Mouse (Mus musculus): ENCODE results near the gene Rasgef1b. TPM values are rescaled to one million over a fixed set of nuclear protein-coding genes. Genes with fewer than 3 reads are reported as not detected.

The Rasgef1b gene
- polyA plus RNA-seq, 1 experiment from 2014 or later: 28.6 TPM

GRCm38 (mm10) chr5:99687894-99688293 is 41.0 kb downstream of the Rasgef1b start:
- ATAC-seq (ENCODE audit: low FRiP score) (peak; percentile 85), DNase-seq (ENCODE audit: low spot score, missing footprints) (peak; percentile 90)
- 11% methylated on average over 6 of the region's 6 CpGs for WGBS
- no peak overlapping the region for H3K9ac ChIP-seq (ENCODE audit: low read length)
- no peaks in the 10 kb centered on the region for H3K36me3 ChIP-seq (ENCODE audit: control insufficient read depth, insufficient read depth, low read length)
- H3K27ac ChIP-seq (ENCODE audit: low read depth, low read length): no peak overlapping the region
- H3K27me3 ChIP-seq (ENCODE audit: control insufficient read depth, insufficient read depth, low read length): peaks cover 3% of the 10 kb centered on the region; the same call in 1 of the 2 replicates
- no peak overlapping the region for H3K4me2 ChIP-seq
- H3K9me3 ChIP-seq (ENCODE audit: control insufficient read depth, low read length): no peaks in the 10 kb centered on the region
- H3K4me1 ChIP-seq (ENCODE audit: control insufficient read depth, insufficient read depth, low read length): peaks cover 9% of the 10 kb centered on the region
- no peak overlapping the region for H3K4me3 ChIP-seq (ENCODE audit: low read depth, low read length)

- Histone ChIP-seq H3K27ac (ENCODE audit: low read depth, low read length) (no peak overlapping the region), H3K4me3 (ENCODE audit: low read depth, low read length) (no peak overlapping the region), H3K4me2 (no peak overlapping the region), H3K9ac (ENCODE audit: low read length) (no peak overlapping the region), H3K4me1 (ENCODE audit: control insufficient read depth, insufficient read depth, low read length) (peaks cover 9% of the 10 kb centered on the region), H3K9me3 (ENCODE audit: control insufficient read depth, low read length) (no peaks in the 10 kb centered on the region), H3K36me3 (ENCODE audit: control insufficient read depth, insufficient read depth, low read length) (no peaks in the 10 kb centered on the region), H3K27me3 (ENCODE audit: control insufficient read depth, insufficient read depth, low read length) (no peaks in the 10 kb centered on the region)
- WGBS: 62% methylated on average over 2 of the region's 2 CpGs
- DNase-seq (ENCODE audit: low spot score, missing footprints) (no peak), ATAC-seq (ENCODE audit: low FRiP score) (no peak)
These were observed 44.8 kb downstream of the Rasgef1b start for GRCm38 (mm10) chr5:99684023-99684422.

- DNase-seq (ENCODE audit: low spot score, missing footprints) (no peak), ATAC-seq (ENCODE audit: low FRiP score) (no peak)
- WGBS: 74% methylated on average over 9 of the region's 9 CpGs
- H3K27ac ChIP-seq (ENCODE audit: low read depth, low read length): no peak overlapping the region
- no peaks in the 10 kb centered on the region for H3K36me3 ChIP-seq (ENCODE audit: control insufficient read depth, insufficient read depth, low read length)
- H3K27me3 ChIP-seq (ENCODE audit: control insufficient read depth, insufficient read depth, low read length): no peaks in the 10 kb centered on the region
- no peaks in the 10 kb centered on the region for H3K9me3 ChIP-seq (ENCODE audit: control insufficient read depth, low read length)
- H3K9ac ChIP-seq (ENCODE audit: low read length): no peak overlapping the region
- no peak overlapping the region for H3K4me2 ChIP-seq
- H3K4me1 ChIP-seq (ENCODE audit: control insufficient read depth, insufficient read depth, low read length): 0 out of 2 replicates have a peak, but pooled peaks cover 2% of the 10 kb centered on the region
- H3K4me3 ChIP-seq (ENCODE audit: low read depth, low read length): no peak overlapping the region
These were observed 58.8 kb downstream of the Rasgef1b start for GRCm38 (mm10) chr5:99669971-99670571.

- H3K9me3 ChIP-seq (ENCODE audit: control insufficient read depth, low read length): no peaks in the 10 kb centered on the region
- no peak overlapping the region for H3K4me3 ChIP-seq (ENCODE audit: low read depth, low read length)
- H3K27ac ChIP-seq (ENCODE audit: low read depth, low read length): no peak overlapping the region
- H3K9ac ChIP-seq (ENCODE audit: low read length): no peak overlapping the region
- 70% methylated on average over 5 of the region's 5 CpGs for WGBS
- ATAC-seq (ENCODE audit: low FRiP score) (no peak), DNase-seq (ENCODE audit: low spot score, missing footprints) (no peak)
- H3K27me3 ChIP-seq (ENCODE audit: control insufficient read depth, insufficient read depth, low read length): no peaks in the 10 kb centered on the region
- no peaks in the 10 kb centered on the region for H3K36me3 ChIP-seq (ENCODE audit: control insufficient read depth, insufficient read depth, low read length)
- H3K4me1 ChIP-seq (ENCODE audit: control insufficient read depth, insufficient read depth, low read length): no peaks in the 10 kb centered on the region
- H3K4me2 ChIP-seq: no peak overlapping the region
These were observed 72.8 kb downstream of the Rasgef1b start for GRCm38 (mm10) chr5:99656024-99656423.

GRCm38 (mm10) chr5:99652931-99653330 is 75.9 kb downstream of the Rasgef1b start:
- H3K27me3 ChIP-seq (ENCODE audit: control insufficient read depth, insufficient read depth, low read length): no peaks in the 10 kb centered on the region
- DNase-seq (ENCODE audit: low spot score, missing footprints) (no peak), ATAC-seq (ENCODE audit: low FRiP score) (no peak)
- no peaks in the 10 kb centered on the region for H3K9me3 ChIP-seq (ENCODE audit: control insufficient read depth, low read length)
- H3K4me3 ChIP-seq (ENCODE audit: low read depth, low read length): no peak overlapping the region
- no peak overlapping the region for H3K4me2 ChIP-seq
- no peak overlapping the region for H3K9ac ChIP-seq (ENCODE audit: low read length)
- H3K27ac ChIP-seq (ENCODE audit: low read depth, low read length): no peak overlapping the region
- 77% methylated on average over 10 of the region's 10 CpGs for WGBS
- no peaks in the 10 kb centered on the region for H3K4me1 ChIP-seq (ENCODE audit: control insufficient read depth, insufficient read depth, low read length)
- H3K36me3 ChIP-seq (ENCODE audit: control insufficient read depth, insufficient read depth, low read length): no peaks in the 10 kb centered on the region

GRCm38 (mm10) chr5:99641407-99641806 is 87.5 kb downstream of the Rasgef1b start:
- H3K9me3 ChIP-seq (ENCODE audit: control insufficient read depth, low read length): no peaks in the 10 kb centered on the region
- WGBS: 92% methylated on average over 6 of the region's 6 CpGs

GRCm38 (mm10) chr5:99636575-99636974 is 92.3 kb downstream of the Rasgef1b start:
- Histone ChIP-seq H3K9me3 (ENCODE audit: control insufficient read depth, low read length) (no peaks in the 10 kb centered on the region), H3K4me1 (ENCODE audit: control insufficient read depth, insufficient read depth, low read length) (no peaks in the 10 kb centered on the region; the same call in 1 of the 2 replicates), H3K9ac (ENCODE audit: low read length) (no peak overlapping the region), H3K36me3 (ENCODE audit: control insufficient read depth, insufficient read depth, low read length) (no peaks in the 10 kb centered on the region), H3K27me3 (ENCODE audit: control insufficient read depth, insufficient read depth, low read length) (no peaks in the 10 kb centered on the region), H3K4me2 (no peak overlapping the region), H3K27ac (ENCODE audit: low read depth, low read length) (no peak overlapping the region), H3K4me3 (ENCODE audit: low read depth, low read length) (no peak overlapping the region)
- no peak for ATAC-seq (ENCODE audit: low FRiP score)
- no peak for DNase-seq (ENCODE audit: low spot score, missing footprints)
- WGBS: 40% methylated on average over 7 of the region's 7 CpGs

More at GRCm38 (mm10) chr5:99641407-99641806, 87.5 kb downstream of the Rasgef1b start:
- Histone ChIP-seq H3K9ac (ENCODE audit: low read length) (no peak overlapping the region), H3K27ac (ENCODE audit: low read depth, low read length) (no peak overlapping the region), H3K4me1 (ENCODE audit: control insufficient read depth, insufficient read depth, low read length) (no peaks in the 10 kb centered on the region; the same call in 1 of the 2 replicates), H3K27me3 (ENCODE audit: control insufficient read depth, insufficient read depth, low read length) (no peaks in the 10 kb centered on the region), H3K4me3 (ENCODE audit: low read depth, low read length) (no peak overlapping the region), H3K36me3 (ENCODE audit: control insufficient read depth, insufficient read depth, low read length) (no peaks in the 10 kb centered on the region), H3K4me2 (no peak overlapping the region)
- DNase-seq (ENCODE audit: low spot score, missing footprints) (no peak), ATAC-seq (ENCODE audit: low FRiP score) (no peak)

GRCm38 (mm10) chr5:99634010-99634541 is 94.8 kb downstream of the Rasgef1b start:
- H3K27ac ChIP-seq (ENCODE audit: low read depth, low read length): no peak overlapping the region
- no peaks in the 10 kb centered on the region for H3K9me3 ChIP-seq (ENCODE audit: control insufficient read depth, low read length)
- WGBS: 89% methylated on average over 8 of the region's 8 CpGs
- no peaks in the 10 kb centered on the region; the same call in 1 of the 2 replicates for H3K4me1 ChIP-seq (ENCODE audit: control insufficient read depth, insufficient read depth, low read length)
- ATAC-seq (ENCODE audit: low FRiP score) (no peak), DNase-seq (ENCODE audit: low spot score, missing footprints) (peak; percentile 78)
- H3K4me3 ChIP-seq (ENCODE audit: low read depth, low read length): no peak overlapping the region
- no peak overlapping the region for H3K9ac ChIP-seq (ENCODE audit: low read length)
- H3K4me2 ChIP-seq: no peak overlapping the region
- no peaks in the 10 kb centered on the region for H3K27me3 ChIP-seq (ENCODE audit: control insufficient read depth, insufficient read depth, low read length)
- no peaks in the 10 kb centered on the region for H3K36me3 ChIP-seq (ENCODE audit: control insufficient read depth, insufficient read depth, low read length)

- WGBS: 90% methylated on average over 1 of the region's 1 CpGs
- H3K27me3 ChIP-seq (ENCODE audit: control insufficient read depth, insufficient read depth, low read length): no peaks in the 10 kb centered on the region
- H3K9ac ChIP-seq (ENCODE audit: low read length): no peak overlapping the region
- DNase-seq (ENCODE audit: low spot score, missing footprints) (no peak), ATAC-seq (ENCODE audit: low FRiP score) (no peak)
- H3K27ac ChIP-seq (ENCODE audit: low read depth, low read length): no peak overlapping the region
- H3K4me1 ChIP-seq (ENCODE audit: control insufficient read depth, insufficient read depth, low read length): no peaks in the 10 kb centered on the region; the same call in 1 of the 2 replicates
- H3K9me3 ChIP-seq (ENCODE audit: control insufficient read depth, low read length): no peaks in the 10 kb centered on the region
- H3K36me3 ChIP-seq (ENCODE audit: control insufficient read depth, insufficient read depth, low read length): no peaks in the 10 kb centered on the region
- H3K4me3 ChIP-seq (ENCODE audit: low read depth, low read length): no peak overlapping the region
- no peak overlapping the region for H3K4me2 ChIP-seq
These were observed 95.3 kb downstream of the Rasgef1b start for GRCm38 (mm10) chr5:99633548-99633947.

All from midbrain, embryonic 11.5 days (tissue).